Mouse (Mus musculus): ENCODE measurements around the gene Aff3. TPM values are rescaled to one million over a fixed set of nuclear protein-coding genes. Genes with fewer than 3 reads are reported as not detected.

The Aff3 gene
- polyA plus RNA-seq, 1 experiment from 2014 or later: 4.7 TPM

DNA sequence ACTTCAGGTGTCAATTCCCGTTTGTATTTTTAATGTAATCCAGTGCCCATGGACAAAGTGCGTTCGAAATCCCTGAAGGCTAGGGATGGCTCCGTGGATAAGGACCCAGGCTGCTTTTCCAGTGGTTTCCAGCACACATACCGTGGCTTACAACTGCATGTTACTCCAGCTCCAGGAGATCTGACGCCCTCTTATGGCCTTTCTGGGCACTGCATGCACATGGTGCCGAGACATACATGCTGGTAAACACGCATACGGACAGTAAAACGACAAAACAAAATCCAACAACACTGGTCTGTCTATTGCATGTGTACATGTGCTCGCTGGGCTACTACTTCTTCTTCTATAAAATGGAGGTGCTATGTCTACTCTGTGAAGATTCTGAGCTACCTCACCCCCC, 357.5 kb downstream of the Aff3 start:
- Histone ChIP-seq H3K27ac (ENCODE audit: low read depth, low read length) (no peak overlapping the region), H3K4me2 (no peak overlapping the region), H3K9ac (ENCODE audit: low read depth, low read length) (no peak overlapping the region), H3K4me1 (replicated peaks; ENCODE audit: control insufficient read depth, insufficient read depth, low read length) (0 out of 2 replicates have a peak, but pooled peaks cover 3% of the 10 kb centered on the region), H3K4me3 (ENCODE audit: low read depth, low read length) (no peak overlapping the region), H3K36me3 (ENCODE audit: control insufficient read depth, insufficient read depth, low read length) (no peaks in the 10 kb centered on the region), H3K27me3 (replicated peaks; ENCODE audit: control insufficient read depth, insufficient read depth, low read length) (no peaks in the 10 kb centered on the region), H3K9me3 (ENCODE audit: control insufficient read depth, low read length) (no peaks in the 10 kb centered on the region)
- 87% methylated on average over 11 of the region's 11 CpGs for WGBS
- ATAC-seq (replicated peaks; ENCODE audit: low FRiP score) (no peak), DNase-seq (ENCODE audit: low spot score) (no peak)

DNA sequence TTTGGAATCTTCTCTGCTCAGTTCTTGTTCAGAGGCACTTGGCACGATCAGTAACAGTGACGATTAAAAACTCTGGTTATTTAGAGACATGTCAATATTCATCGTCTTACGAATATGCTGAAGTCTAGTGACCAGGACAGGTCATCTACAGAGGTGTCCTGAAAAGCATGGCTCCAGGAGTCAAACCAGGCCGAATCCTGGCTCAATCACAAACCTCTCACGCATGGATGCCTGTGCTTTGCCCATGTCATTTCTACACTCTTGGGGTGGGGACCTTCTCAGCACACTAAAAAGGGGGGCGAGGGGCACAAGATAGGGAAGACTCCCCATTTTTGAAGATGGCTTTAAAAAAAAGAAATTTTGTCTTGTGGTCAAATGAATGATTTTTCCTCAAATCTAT, 358.6 kb downstream of the Aff3 start:
- Histone ChIP-seq H3K4me3 (ENCODE audit: low read depth, low read length) (no peak overlapping the region), H3K27ac (ENCODE audit: low read depth, low read length) (no peak overlapping the region), H3K9me3 (ENCODE audit: control insufficient read depth, low read length) (no peaks in the 10 kb centered on the region), H3K4me2 (no peak overlapping the region), H3K9ac (ENCODE audit: low read depth, low read length) (no peak overlapping the region), H3K36me3 (ENCODE audit: control insufficient read depth, insufficient read depth, low read length) (no peaks in the 10 kb centered on the region), H3K4me1 (replicated peaks; ENCODE audit: control insufficient read depth, insufficient read depth, low read length) (0 out of 2 replicates have a peak, but pooled peaks cover 3% of the 10 kb centered on the region), H3K27me3 (replicated peaks; ENCODE audit: control insufficient read depth, insufficient read depth, low read length) (no peaks in the 10 kb centered on the region)
- 87% methylated on average over 7 of the region's 7 CpGs for whole genome bisulfite sequencing
- no peak for DNase-seq (ENCODE audit: low spot score)
- ATAC-seq (replicated peaks; ENCODE audit: low FRiP score): no peak

DNA sequence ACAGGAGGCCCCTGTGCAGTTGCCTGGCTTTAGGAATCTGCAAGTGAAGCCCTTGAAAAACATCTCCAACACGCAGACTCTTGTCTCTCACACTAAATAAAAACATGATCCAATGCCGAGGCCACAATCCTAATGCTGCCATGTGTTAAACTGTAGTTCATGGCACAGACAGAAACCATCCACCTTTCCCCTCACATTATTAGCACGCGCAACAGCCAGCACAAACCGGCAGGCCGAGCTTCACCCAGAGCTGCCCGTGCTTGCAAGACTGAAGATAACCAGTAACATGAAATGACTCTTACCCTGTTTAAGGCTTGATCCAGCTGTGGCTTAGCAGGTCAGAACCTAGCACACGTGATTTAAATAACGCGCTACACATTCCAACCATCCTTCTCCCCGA, 360.4 kb downstream of the Aff3 start:
- no peaks in the 10 kb centered on the region for H3K27me3 ChIP-seq (replicated peaks; ENCODE audit: control insufficient read depth, insufficient read depth, low read length)

DNA sequence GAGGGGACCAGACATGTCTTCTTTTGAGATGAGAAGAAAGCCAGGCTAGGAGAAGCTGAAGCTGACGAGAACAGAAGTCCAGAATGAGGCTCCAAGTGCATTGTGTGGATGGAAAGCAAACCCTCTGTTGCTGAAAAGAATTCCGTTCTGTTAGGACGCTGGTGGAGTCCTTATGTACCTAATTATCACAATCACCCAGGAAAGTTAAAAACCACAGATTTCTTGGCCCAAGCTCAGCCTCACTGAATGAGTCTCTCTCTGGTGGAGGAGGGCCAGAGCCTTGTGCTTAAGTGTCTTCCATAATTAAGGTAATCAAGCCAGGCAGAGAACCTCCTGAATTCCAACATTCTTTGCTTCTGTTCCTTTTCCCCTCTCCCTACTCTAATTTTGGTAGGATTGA, 366.5 kb downstream of the Aff3 start:
- H3K36me3 ChIP-seq (ENCODE audit: control insufficient read depth, insufficient read depth, low read length): no peaks in the 10 kb centered on the region
- DNase-seq (ENCODE audit: low spot score) (no peak), ATAC-seq (replicated peaks; ENCODE audit: low FRiP score) (no peak)
- no peaks in the 10 kb centered on the region for H3K27me3 ChIP-seq (replicated peaks; ENCODE audit: control insufficient read depth, insufficient read depth, low read length)
- WGBS: 51% methylated on average over 3 of the region's 3 CpGs
- H3K9ac ChIP-seq (ENCODE audit: low read depth, low read length): no peak overlapping the region
- H3K9me3 ChIP-seq (ENCODE audit: control insufficient read depth, low read length): no peaks in the 10 kb centered on the region
- no peak overlapping the region for H3K4me2 ChIP-seq
- H3K4me3 ChIP-seq (ENCODE audit: low read depth, low read length): no peak overlapping the region
- no peak overlapping the region for H3K27ac ChIP-seq (ENCODE audit: low read depth, low read length)
- no peaks in the 10 kb centered on the region for H3K4me1 ChIP-seq (replicated peaks; ENCODE audit: control insufficient read depth, insufficient read depth, low read length)

More for the DNA sequence above, 360.4 kb downstream of the Aff3 start:
- H3K4me1 ChIP-seq (replicated peaks; ENCODE audit: control insufficient read depth, insufficient read depth, low read length): 0 out of 2 replicates have a peak, but pooled peaks cover 3% of the 10 kb centered on the region
- H3K4me2 ChIP-seq: no peak overlapping the region
- H3K9me3 ChIP-seq (ENCODE audit: control insufficient read depth, low read length): no peaks in the 10 kb centered on the region
- H3K4me3 ChIP-seq (ENCODE audit: low read depth, low read length): no peak overlapping the region
- 86% methylated on average over 11 of the region's 11 CpGs for WGBS
- H3K9ac ChIP-seq (ENCODE audit: low read depth, low read length): no peak overlapping the region
- H3K27ac ChIP-seq (ENCODE audit: low read depth, low read length): no peak overlapping the region
- DNase-seq (ENCODE audit: low spot score): no peak
- no peak for ATAC-seq (replicated peaks; ENCODE audit: low FRiP score)
- H3K36me3 ChIP-seq (ENCODE audit: control insufficient read depth, insufficient read depth, low read length): no peaks in the 10 kb centered on the region

DNA sequence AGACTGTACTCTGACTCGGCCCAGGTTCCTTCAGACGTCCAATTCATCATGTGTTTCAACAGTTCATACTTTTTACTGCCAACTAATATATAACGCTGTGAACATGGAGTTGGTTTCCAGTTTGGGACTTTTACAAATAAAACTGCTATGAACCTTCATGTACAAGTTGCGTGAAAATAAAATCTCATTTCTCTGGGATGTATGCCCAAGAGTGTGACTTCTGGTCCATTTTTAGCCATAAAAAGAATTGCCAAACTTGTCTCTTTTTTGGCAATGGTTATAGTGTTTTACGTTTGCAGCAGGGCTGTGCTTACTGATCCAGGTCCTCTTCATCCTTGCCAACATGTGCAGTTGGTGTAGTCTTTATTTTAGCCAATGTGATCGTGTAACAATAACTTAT, 369.8 kb downstream of the Aff3 start:
- Histone ChIP-seq H3K27ac (ENCODE audit: low read depth, low read length) (no peak overlapping the region), H3K4me1 (replicated peaks; ENCODE audit: control insufficient read depth, insufficient read depth, low read length) (no peaks in the 10 kb centered on the region), H3K9ac (ENCODE audit: low read depth, low read length) (no peak overlapping the region), H3K4me2 (no peak overlapping the region), H3K36me3 (ENCODE audit: control insufficient read depth, insufficient read depth, low read length) (no peaks in the 10 kb centered on the region), H3K4me3 (ENCODE audit: low read depth, low read length) (no peak overlapping the region), H3K27me3 (replicated peaks; ENCODE audit: control insufficient read depth, insufficient read depth, low read length) (no peaks in the 10 kb centered on the region), H3K9me3 (ENCODE audit: control insufficient read depth, low read length) (no peaks in the 10 kb centered on the region)
- WGBS: 88% methylated on average over 6 of the region's 6 CpGs
- DNase-seq (ENCODE audit: low spot score) (no peak), ATAC-seq (replicated peaks; ENCODE audit: low FRiP score) (no peak)

DNA sequence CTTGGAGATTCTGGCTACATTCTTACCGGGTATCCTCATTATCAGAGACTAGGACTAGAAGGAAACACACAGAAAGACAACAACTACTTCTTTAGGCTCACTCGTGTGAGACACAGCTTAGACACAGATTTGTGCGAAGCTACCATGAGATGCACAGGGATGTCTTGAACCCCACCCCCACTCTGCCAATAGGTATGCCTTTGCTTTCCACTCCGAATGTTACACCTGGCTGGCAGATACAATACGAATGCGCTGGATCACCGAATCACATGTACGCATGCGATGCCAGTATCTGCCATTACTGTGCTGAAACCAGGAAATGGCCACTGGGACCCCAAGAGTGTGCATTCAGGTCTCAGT, 370.4 kb downstream of the Aff3 start:
- H3K9ac ChIP-seq (ENCODE audit: low read depth, low read length): no peak overlapping the region
- 92% methylated on average over 9 of the region's 9 CpGs for WGBS
- no peaks in the 10 kb centered on the region for H3K36me3 ChIP-seq (ENCODE audit: control insufficient read depth, insufficient read depth, low read length)
- no peak for DNase-seq (ENCODE audit: low spot score)
- no peaks in the 10 kb centered on the region for H3K27me3 ChIP-seq (replicated peaks; ENCODE audit: control insufficient read depth, insufficient read depth, low read length)
- no peaks in the 10 kb centered on the region for H3K9me3 ChIP-seq (ENCODE audit: control insufficient read depth, low read length)
- no peak overlapping the region for H3K4me3 ChIP-seq (ENCODE audit: low read depth, low read length)
- H3K4me2 ChIP-seq: no peak overlapping the region
- H3K4me1 ChIP-seq (replicated peaks; ENCODE audit: control insufficient read depth, insufficient read depth, low read length): no peaks in the 10 kb centered on the region
- ATAC-seq (replicated peaks; ENCODE audit: low FRiP score): no peak
- no peak overlapping the region for H3K27ac ChIP-seq (ENCODE audit: low read depth, low read length)

DNA sequence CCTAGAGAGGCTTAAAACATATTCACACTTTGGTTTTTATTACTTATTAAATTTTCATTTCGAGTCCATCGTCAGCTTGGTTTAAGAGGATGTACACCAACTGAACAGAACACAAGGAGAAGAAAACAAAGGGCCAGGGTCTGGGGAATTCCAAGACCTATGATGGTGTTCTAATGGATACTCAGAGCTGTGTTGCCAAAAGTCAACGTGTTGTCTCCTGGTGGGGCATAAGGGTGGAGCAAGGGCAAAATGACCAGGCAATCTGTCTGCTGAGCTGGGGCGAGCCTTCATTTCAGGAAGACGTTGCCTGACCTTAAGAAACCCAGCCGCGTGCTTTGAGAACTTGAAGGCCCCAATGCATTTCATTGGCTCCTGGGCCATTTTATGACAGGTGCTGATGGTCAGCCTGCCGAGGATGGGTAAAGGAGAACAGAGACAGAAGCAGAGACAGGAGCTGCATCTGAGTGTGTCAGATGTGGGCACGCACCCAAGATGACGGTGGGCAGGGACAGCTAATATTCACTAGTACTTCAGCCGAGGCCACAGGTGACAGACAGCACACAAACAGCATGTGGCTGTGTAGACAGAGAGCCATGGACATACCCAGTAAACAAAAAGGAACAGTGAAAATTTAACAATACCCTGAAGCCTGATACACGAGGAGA, 371.0 kb downstream of the Aff3 start:
- Histone ChIP-seq H3K9me3 (ENCODE audit: control insufficient read depth, low read length) (no peaks in the 10 kb centered on the region), H3K36me3 (ENCODE audit: control insufficient read depth, insufficient read depth, low read length) (no peaks in the 10 kb centered on the region), H3K4me3 (ENCODE audit: low read depth, low read length) (no peak overlapping the region), H3K4me1 (replicated peaks; ENCODE audit: control insufficient read depth, insufficient read depth, low read length) (no peaks in the 10 kb centered on the region), H3K9ac (ENCODE audit: low read depth, low read length) (no peak overlapping the region), H3K4me2 (no peak overlapping the region), H3K27ac (ENCODE audit: low read depth, low read length) (no peak overlapping the region), H3K27me3 (replicated peaks; ENCODE audit: control insufficient read depth, insufficient read depth, low read length) (no peaks in the 10 kb centered on the region)
- WGBS: 85% methylated on average over 12 of the region's 12 CpGs
- no peak for DNase-seq (ENCODE audit: low spot score)
- no peak for ATAC-seq (replicated peaks; ENCODE audit: low FRiP score)

DNA sequence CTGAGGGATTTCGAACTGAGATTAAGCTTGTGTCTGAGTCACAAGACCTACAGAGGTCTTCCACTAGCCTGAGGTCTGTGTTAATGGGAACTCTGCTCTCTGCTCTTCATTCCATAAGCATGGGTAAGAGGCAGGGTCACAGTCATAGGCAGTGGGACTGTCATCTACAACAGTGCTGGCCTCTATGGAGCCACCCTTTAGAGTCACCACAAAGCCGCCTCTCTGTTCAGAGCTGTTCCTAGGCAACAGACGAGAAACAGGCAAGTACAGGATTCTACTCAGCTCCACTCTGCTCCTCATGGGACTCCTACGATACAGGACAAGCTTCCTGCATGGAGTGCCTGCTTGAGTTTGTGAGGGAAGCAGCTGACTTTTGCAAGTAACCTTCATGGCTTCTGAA, 371.9 kb downstream of the Aff3 start:
- ATAC-seq (replicated peaks; ENCODE audit: low FRiP score): no peak
- no peaks in the 10 kb centered on the region for H3K4me1 ChIP-seq (replicated peaks; ENCODE audit: control insufficient read depth, insufficient read depth, low read length)
- 90% methylated on average over 4 of the region's 4 CpGs for WGBS

DNA sequence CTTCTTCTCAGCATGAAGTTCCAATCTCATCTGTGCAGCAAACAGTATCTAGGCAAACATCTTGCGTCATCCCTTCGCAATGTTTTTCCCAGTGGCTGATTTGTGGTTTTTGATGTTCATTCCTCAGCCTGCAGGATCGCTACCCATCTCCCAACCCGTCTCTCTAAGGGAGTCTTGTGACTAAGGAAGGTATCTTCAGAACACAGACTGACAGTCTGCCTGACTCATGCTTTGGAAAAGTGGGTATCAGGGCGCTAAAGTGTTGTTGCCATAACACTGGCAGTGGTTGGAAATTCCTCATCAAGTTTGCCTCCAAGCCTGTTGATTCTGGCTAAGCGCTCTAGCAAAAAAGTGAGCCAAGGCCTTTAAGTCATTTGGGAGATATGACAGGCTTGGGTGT, 372.8 kb downstream of the Aff3 start:
- Histone ChIP-seq H3K4me1 (replicated peaks; ENCODE audit: control insufficient read depth, insufficient read depth, low read length) (no peaks in the 10 kb centered on the region), H3K9ac (ENCODE audit: low read depth, low read length) (no peak overlapping the region), H3K36me3 (ENCODE audit: control insufficient read depth, insufficient read depth, low read length) (no peaks in the 10 kb centered on the region), H3K4me3 (ENCODE audit: low read depth, low read length) (no peak overlapping the region), H3K27me3 (replicated peaks; ENCODE audit: control insufficient read depth, insufficient read depth, low read length) (no peaks in the 10 kb centered on the region), H3K4me2 (no peak overlapping the region), H3K27ac (ENCODE audit: low read depth, low read length) (no peak overlapping the region), H3K9me3 (ENCODE audit: control insufficient read depth, low read length) (no peaks in the 10 kb centered on the region)
- DNase-seq (ENCODE audit: low spot score): no peak
- no peak for ATAC-seq (replicated peaks; ENCODE audit: low FRiP score)
- 59% methylated on average over 6 of the region's 6 CpGs for WGBS

More for the DNA sequence above, 371.9 kb downstream of the Aff3 start:
- Histone ChIP-seq H3K27me3 (replicated peaks; ENCODE audit: control insufficient read depth, insufficient read depth, low read length) (no peaks in the 10 kb centered on the region), H3K4me2 (no peak overlapping the region), H3K4me3 (ENCODE audit: low read depth, low read length) (no peak overlapping the region), H3K9me3 (ENCODE audit: control insufficient read depth, low read length) (no peaks in the 10 kb centered on the region), H3K27ac (ENCODE audit: low read depth, low read length) (no peak overlapping the region), H3K36me3 (ENCODE audit: control insufficient read depth, insufficient read depth, low read length) (no peaks in the 10 kb centered on the region), H3K9ac (ENCODE audit: low read depth, low read length) (no peak overlapping the region)
- DNase-seq (ENCODE audit: low spot score): no peak
